Mouse (Mus musculus): ENCODE data around the gene Atg14.
A peak's percentile ranks its signal among the peaks of the same experiment; 100 is the strongest.

The Atg14 gene

GRCm38 (mm10) chr14:47508035-47508434 lies 62.4 kb downstream of the Atg14 start:
- DNase-seq (ENCODE audit: low read depth, low spot score) = no peak

- DNase-seq (ENCODE audit: low read depth, low spot score) = peak; percentile 75
These were observed 63.8 kb downstream of the Atg14 start for GRCm38 (mm10) chr14:47506676-47507075.

GRCm38 (mm10) chr14:47504036-47504435 lies 66.4 kb downstream of the Atg14 start:
- DNase-seq (ENCODE audit: low read depth, low spot score) = no peak

GRCm38 (mm10) chr14:47498632-47499031 lies 71.8 kb downstream of the Atg14 start:
- no peak for DNase-seq (ENCODE audit: low read depth, low spot score)

- DNase-seq (ENCODE audit: low read depth, low spot score) = no peak
These were observed 73.3 kb downstream of the Atg14 start for GRCm38 (mm10) chr14:47497166-47497565.

- no peak for DNase-seq (ENCODE audit: low read depth, low spot score)
These were observed 74.5 kb downstream of the Atg14 start for GRCm38 (mm10) chr14:47495951-47496350.

GRCm38 (mm10) chr14:47493592-47494361 lies 76.7 kb downstream of the Atg14 start:
- DNase-seq (ENCODE audit: low read depth, low spot score) = no peak

All from A20 (cell line).